ENCODE assay signal across 16 mouse cellular contexts in genomic region chr2:28585730-28586129, GRCm38 (mm10). TPM values are rescaled to one million over a fixed set of nuclear protein-coding genes. Genes with fewer than 3 reads are reported as not detected.
"Had no signal": no experiment of that assay in that cellular context is flagged by ENCODE, and none has a peak within 500 bp of the region (broad histone marks: within the 10 kb centered on the region; RNA-seq: fewer than 3 reads in every experiment).

No protein-coding gene starts in this region.

RNA-seq across cellular contexts. Expression of gene Cel, which starts 22.5 kb away (rescaled TPM):
- total RNA-seq: gastrocnemius, adult 2 months; gastrocnemius, postnatal 10 days; gastrocnemius, postnatal 25 days; gastrocnemius, postnatal 4 days; granulocyte monocyte progenitor cell, adult 5-6 weeks; heart, adult 18-20 months; heart, adult 8-10 months; heart, postnatal 10 days; heart, postnatal 25 days; heart, postnatal 4 days; layer of hippocampus, adult 2 months; layer of hippocampus, postnatal 10 days; layer of hippocampus, postnatal 25 days; left cerebral cortex, adult 2 months; left cerebral cortex, postnatal 10 days; left cerebral cortex, postnatal 36 days had no signal

RNA-seq across cellular contexts. Expression of gene Gfi1b, which starts 36.1 kb away (rescaled TPM):
- total RNA-seq: gastrocnemius, adult 2 months; gastrocnemius, postnatal 25 days; heart, adult 18-20 months; heart, postnatal 10 days; heart, postnatal 25 days; heart, postnatal 4 days; layer of hippocampus, adult 2 months; layer of hippocampus, postnatal 10 days; layer of hippocampus, postnatal 25 days; left cerebral cortex, adult 2 months; left cerebral cortex, postnatal 10 days; left cerebral cortex, postnatal 36 days had no signal
